Mouse (Mus musculus) heart, postnatal 0 days (tissue): Measurements from ENCODE around the gene Alg12. TPM values are rescaled to one million over a fixed set of nuclear protein-coding genes. Genes with fewer than 3 reads are reported as not detected.
A peak's percentile ranks its signal among the peaks of the same experiment; 100 is the strongest.

Experiments
- ATAC-seq: fragments of 200-750 bp; cut with Nextera tagmentation; 2 replicates; pipeline ENCODE4 v1.8.0; 2017; ENCODE audit warnings: low read depth, moderate number of reproducible peaks, moderate library complexity; ENCODE audit not compliant: insufficient read depth
- DNase-seq: peaks from one replicate; pipeline ENCODE4 v3.0.0-alpha.2; 2016; ENCODE audit warnings: low spot score
- H3K27ac ChIP-seq: fragments of 300-500 bp; sonication (generic); 2 replicates; pipeline ENCODE4 v1.5.1; 2014; ENCODE audit warnings: low read depth, mild to moderate bottlenecking
- H3K27me3 ChIP-seq: fragments of 300-500 bp; sonication (generic); 2 replicates; pipeline ENCODE4 v1.6.1; 2014; ENCODE audit warnings: low read length, mixed read lengths; ENCODE audit not compliant: control insufficient read depth, insufficient read depth
- H3K36me3 ChIP-seq: fragments of 300-500 bp; sonication (generic); replicated peaks from 2 replicates; pipeline ENCODE4 v1.6.1; 2014; ENCODE audit warnings: low read length, mixed read lengths; ENCODE audit not compliant: control insufficient read depth, insufficient read depth
- H3K4me1 ChIP-seq: fragments of 300-500 bp; sonication (generic); 2 replicates; pipeline ENCODE4 v1.6.1; 2014; ENCODE audit warnings: antibody characterized with exemption; ENCODE audit not compliant: control insufficient read depth, insufficient read depth
- H3K4me2 ChIP-seq: fragments of 300-500 bp; sonication (generic); 2 replicates; pipeline ENCODE4 v1.6.1; 2014; ENCODE audit warnings: low read depth, mild to moderate bottlenecking, low read length, moderate library complexity
- H3K4me3 ChIP-seq: fragments of 300-500 bp; sonication (generic); 2 replicates; pipeline ENCODE4 v1.5.1; 2014; ENCODE audit warnings: low read depth, low read length
- H3K9ac ChIP-seq: fragments of 300-500 bp; sonication (generic); replicated peaks from 2 replicates; pipeline ENCODE4 v1.6.1; 2014; ENCODE audit warnings: low read depth, low read length, mixed read lengths
- H3K9me3 ChIP-seq: fragments of 300-500 bp; sonication (generic); replicated peaks from 2 replicates; pipeline ENCODE4 v1.6.1; 2016; ENCODE audit warnings: low read length; ENCODE audit not compliant: control insufficient read depth
- CTCF ChIP-seq: IDR thresholded peaks from 2 replicates; pipeline ENCODE4 v1.5.1; 2016; ENCODE audit warnings: antibody characterized with exemption, control low read depth, low read depth
- EP300 ChIP-seq: IDR thresholded peaks from 2 replicates; pipeline ENCODE4 v1.6.1; 2016; ENCODE audit warnings: antibody characterized with exemption, low read depth
- WGBS: fragments of 180-500 bp; shearing (Covaris S2); extraction: QIAGEN DNeasy Blood & Tissue Kit; methylation state at CpG from one replicate; pipeline ENCODE4 v1.1.7; 2014; 5-methylcytosine and 5-hydroxymethylcytosine counted together
- polyA plus RNA-seq: library from polyadenylated mRNA; unstranded; fragments of >200 nt; fragmentation: Nextera tagmentation; extraction: Ambion mirVana; gene quantifications from 2 replicates; pipeline ENCODE4 v1.2.1, GENCODE M21; 2015
- total RNA-seq: library from RNA; depleted of rRNA; stranded (reverse); fragments of >200 nt; gene quantifications from 2 replicates; pipeline ENCODE4 v1.2.3, GENCODE M21; 2014; ENCODE audit warnings: low replicate concordance; rRNA removed

The Alg12 gene
- total RNA-seq, result 19.5 and 21.8 TPM in 2 replicates
- 6.4 and 6.5 TPM in 2 replicates for polyA plus RNA-seq

DNA sequence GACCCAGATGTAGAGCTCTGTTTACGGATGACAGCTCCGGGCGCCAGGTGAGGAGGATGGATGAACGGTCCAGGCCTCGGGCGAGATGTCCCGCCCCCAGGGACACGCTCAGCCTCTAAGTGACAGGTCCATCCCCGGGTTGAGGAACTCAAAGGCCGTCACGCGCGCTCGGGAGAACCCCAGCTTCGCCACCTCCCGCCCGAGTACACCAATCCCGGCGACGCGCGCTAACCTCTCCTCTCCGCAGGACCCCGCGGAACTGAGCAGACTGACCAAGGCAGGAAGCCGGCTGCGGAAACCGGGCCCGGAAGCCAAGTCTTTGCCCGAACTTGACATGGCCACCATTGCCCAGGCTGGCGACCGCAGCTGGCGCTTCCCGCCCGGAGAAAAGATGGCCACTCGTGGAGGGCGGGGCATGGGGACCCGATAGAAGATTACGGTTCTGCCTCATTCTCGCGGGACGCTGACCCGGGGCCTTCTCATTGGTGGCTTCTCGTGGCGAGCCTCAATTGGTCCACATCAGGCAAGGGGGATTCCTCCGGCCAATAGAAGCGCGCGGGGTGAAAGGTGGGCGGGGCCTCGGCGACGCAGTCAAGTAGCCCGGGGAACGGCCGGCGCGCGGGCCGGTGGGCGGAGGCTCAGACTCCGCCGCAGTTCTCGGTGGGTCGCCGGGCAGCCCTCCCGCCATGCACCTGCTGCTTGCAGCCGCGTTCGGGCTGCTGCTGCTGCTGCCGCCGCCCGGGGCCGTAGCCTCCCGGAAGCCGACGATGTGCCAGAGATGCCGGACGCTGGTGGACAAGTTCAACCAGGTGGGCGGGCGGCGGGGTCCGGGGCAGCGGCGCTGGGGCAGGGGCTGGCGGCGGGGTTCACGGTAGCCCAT, at the start of gene Alg12, which contains the start of gene Creld2:
TSS of gene Alg12 (minus strand) at position 293 of the 880 bp plus-strand sequence.
TSS of gene Creld2 (plus strand) at position 621 of the 880 bp plus-strand sequence.
- Histone ChIP-seq H3K9ac (peak within 1 kb of the TSS; percentile 78), H3K4me2 (peak within 1 kb of the TSS; percentile 91), H3K27ac (peak within 1 kb of the TSS; percentile 52; the same call in 1 of the 2 replicates), H3K9me3 (no peaks in the 10 kb centered on the region), H3K27me3 (no peaks in the 10 kb centered on the region), H3K4me1 (peaks cover 15% of the 10 kb centered on the region), H3K4me3 (peak within 1 kb of the TSS; percentile 76), H3K36me3 (peaks cover 41% of the 10 kb centered on the region)
- DNase-seq (peak; percentile 99), ATAC-seq (peak; percentile 99)
- WGBS, result under 1% methylated on average over 87 of the region's 88 CpGs
- TF ChIP-seq EP300 (peak; percentile 95), CTCF (no peak)

DNA sequence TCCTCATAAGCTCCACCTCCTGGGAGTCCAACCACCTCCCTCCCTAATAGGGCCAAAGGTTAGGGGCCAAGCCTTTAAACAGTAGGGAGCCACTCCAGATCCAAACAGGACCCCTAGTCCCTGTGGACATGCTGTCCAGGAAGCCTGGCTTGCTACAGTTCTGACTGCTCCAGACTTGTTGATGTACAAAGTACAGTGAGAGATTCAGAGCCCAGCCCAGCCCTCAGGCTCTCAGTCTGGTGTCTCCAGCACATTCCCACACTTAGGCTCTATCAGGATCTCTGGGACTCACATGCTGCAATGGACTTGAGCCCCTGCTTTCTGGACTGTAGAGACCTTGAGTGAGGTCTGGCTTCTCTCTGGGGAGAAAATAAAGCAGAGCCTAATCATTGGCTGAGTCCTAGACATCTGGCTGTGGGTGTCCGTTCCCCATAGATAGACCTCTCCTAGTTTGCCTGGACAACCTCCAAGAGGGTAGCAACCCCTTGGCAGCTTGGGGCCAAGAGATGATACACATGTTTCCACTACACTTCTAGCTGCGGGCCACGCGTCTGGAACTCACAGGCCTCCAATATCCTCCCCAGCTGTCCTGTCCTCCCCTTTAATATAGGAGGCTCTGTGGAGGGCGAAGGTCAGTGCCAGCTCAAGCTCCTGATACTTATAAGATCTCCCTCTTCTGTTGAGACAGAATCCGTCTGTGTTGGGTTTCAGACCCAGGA, 49.1 kb upstream of the Alg12 start:
- ATAC-seq, result peak; percentile 47
- H3K9me3 ChIP-seq, result no peaks in the 10 kb centered on the region
- H3K27ac ChIP-seq, result peak overlapping the region; percentile 97
- H3K4me1 ChIP-seq, result peaks cover 49% of the 10 kb centered on the region
- TF ChIP-seq EP300, result no peak
- no peak for TF ChIP-seq CTCF
- H3K36me3 ChIP-seq, result peaks cover 26% of the 10 kb centered on the region
- no peak overlapping the region for H3K4me3 ChIP-seq
- no peak overlapping the region for H3K9ac ChIP-seq
- DNase-seq, result peak; percentile 82
- H3K27me3 ChIP-seq, result no peaks in the 10 kb centered on the region
- 36% methylated on average over 6 of the region's 6 CpGs for WGBS
- H3K4me2 ChIP-seq, result peak overlapping the region; percentile 26

DNA sequence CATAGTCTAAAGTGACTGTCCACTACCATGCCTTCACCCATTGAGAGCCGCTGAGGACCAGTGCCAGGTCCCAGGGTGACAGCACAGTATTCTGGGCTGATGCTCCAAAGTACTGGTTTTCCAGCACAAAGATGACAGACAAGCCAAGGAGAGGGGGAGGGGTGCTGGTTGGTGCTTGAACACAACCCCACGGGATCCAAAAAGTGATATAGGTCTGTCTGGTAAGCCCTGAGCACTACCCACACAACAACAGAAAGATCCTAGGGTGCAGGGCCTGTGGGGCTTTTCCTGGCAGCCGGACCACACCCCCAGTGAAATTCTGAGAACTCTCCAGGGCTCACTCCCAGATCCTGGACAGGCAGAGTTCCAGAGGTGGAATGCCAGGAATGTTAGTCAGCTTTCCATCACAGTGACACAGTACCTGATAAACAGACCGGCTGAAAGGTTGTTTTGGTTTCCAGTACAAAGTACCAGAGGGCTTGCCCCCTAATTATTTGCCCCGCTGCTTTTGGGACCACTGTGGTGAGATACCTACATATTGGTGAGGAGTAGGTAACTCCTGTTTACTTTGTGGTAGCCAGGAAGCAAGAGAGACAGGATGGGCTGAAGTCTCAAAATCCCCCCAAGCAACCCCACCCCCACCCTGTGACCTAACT, 48.4 kb upstream of the Alg12 start:
- peak; percentile 64 for ATAC-seq

DNA sequence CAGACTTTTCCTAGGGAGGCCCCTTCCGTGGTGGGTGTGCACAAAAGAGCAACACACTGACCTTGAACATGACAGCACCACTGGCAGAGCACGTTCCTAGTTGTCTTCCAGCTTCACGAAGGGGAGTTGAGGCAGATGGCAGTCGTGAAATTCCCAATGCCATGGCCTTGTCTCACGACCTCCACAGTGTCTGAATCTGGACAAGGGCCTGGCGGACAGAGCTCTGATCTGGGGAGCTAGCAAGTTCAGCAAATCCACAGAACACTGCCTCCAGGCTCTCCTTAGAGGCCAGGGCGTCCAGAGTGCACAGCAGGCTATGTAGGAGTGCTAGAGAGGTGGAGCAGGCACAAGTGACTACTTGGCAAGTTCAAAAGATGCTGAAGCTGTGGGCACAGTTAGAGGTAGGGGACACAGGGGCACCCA, 47.8 kb upstream of the Alg12 start:
- peak overlapping the region; percentile 31; the same call in 1 of the 2 replicates for H3K9ac ChIP-seq
- peak overlapping the region; percentile 79; the same call in 1 of the 2 replicates for H3K4me2 ChIP-seq
- peaks cover 49% of the 10 kb centered on the region for H3K4me1 ChIP-seq

More for the DNA sequence above, 48.4 kb upstream of the Alg12 start:
- TF ChIP-seq EP300, result peak; percentile 93
- TF ChIP-seq CTCF, result no peak
- Histone ChIP-seq H3K4me1 (peaks cover 49% of the 10 kb centered on the region), H3K4me3 (no peak overlapping the region), H3K36me3 (peaks cover 26% of the 10 kb centered on the region), H3K27me3 (no peaks in the 10 kb centered on the region), H3K27ac (peak overlapping the region; percentile 97), H3K9me3 (no peaks in the 10 kb centered on the region), H3K4me2 (peak overlapping the region; percentile 79), H3K9ac (0 out of 2 replicates have a peak overlapping the region, but pooled peaks have one; percentile 31)
- 3% methylated on average over 5 of the region's 5 CpGs for WGBS
- DNase-seq, result peak; percentile 94

More for the DNA sequence above, 47.8 kb upstream of the Alg12 start:
- Histone ChIP-seq H3K27me3 (no peaks in the 10 kb centered on the region), H3K4me3 (no peak overlapping the region), H3K9me3 (no peaks in the 10 kb centered on the region), H3K36me3 (peaks cover 26% of the 10 kb centered on the region), H3K27ac (peak overlapping the region; percentile 97)
- ATAC-seq (no peak), DNase-seq (no peak)
- TF ChIP-seq EP300 (no peak), CTCF (no peak)
- 5% methylated on average over 7 of the region's 7 CpGs for WGBS
